Mouse (Mus musculus) megakaryocyte progenitor cell, adult 5-6 weeks (primary cell): ENCODE results near the gene Trip11. TPM values are rescaled to one million over a fixed set of nuclear protein-coding genes. Genes with fewer than 3 reads are reported as not detected.

Source experiments
- ATAC-seq: replicated peaks from 2 replicates; pipeline ENCODE4 v1.8.0; 2016; ENCODE audit warnings: mild to moderate bottlenecking, moderate TSS enrichment, inconsistent platforms; ENCODE audit not compliant: poor library complexity
- total RNA-seq, 2 experiments: library from RNA; stranded (forward) in 1 of 2; stranded (reverse) in 1 of 2; fragments of 157-497, 149-512 nt in 1 of 2; fragments of 200-1000 nt in 1 of 2; gene quantifications; 2 replicates each; pipeline versions ENCODE4 v1.2.3 to v1.2.4; 2015 to 2017

Gene Trip11
- total RNA-seq, 2 experiments from 2014 or later, result 29.4 to 34.6 TPM

DNA sequence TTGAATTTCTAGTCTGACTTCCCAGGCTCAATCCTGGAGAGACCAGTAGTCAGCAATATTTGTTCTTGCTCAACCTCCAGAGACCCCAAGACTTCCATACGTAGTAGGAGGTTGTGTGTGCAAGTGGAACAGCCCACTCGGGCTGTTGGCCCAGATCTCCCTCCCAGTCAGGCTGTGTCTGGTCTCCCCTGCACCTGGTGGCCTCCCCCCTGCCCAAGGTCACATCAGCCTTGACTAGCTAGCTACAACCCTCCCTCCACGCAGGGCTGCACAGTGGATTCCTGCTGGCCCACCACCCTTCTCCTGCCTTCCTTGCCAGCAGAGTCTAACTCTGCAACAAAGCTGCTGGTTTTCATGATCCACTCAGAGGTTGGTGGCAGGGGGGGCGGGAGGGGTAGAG lies 81.8 kb downstream of the Trip11 start:
- ATAC-seq, result no peak

DNA sequence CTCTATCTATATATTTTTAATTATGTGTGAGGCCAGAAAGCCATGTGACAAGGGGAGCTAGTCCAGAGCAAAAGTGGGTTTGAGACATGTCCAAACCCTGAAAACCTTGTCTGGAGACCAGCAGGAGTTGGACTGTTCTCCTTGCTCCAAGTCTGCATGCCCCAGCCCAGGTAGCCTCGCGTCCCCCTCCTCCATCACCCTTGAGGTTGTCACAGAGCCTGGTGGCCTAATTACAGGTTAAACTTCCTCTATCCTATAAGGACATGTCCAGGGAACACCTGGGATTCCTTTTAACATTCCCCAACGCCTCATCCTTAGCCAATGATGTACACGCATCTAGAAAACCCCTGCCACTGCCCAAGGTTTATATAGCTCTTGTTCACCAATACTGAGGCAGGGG lies 89.9 kb downstream of the Trip11 start:
- no peak for ATAC-seq

DNA sequence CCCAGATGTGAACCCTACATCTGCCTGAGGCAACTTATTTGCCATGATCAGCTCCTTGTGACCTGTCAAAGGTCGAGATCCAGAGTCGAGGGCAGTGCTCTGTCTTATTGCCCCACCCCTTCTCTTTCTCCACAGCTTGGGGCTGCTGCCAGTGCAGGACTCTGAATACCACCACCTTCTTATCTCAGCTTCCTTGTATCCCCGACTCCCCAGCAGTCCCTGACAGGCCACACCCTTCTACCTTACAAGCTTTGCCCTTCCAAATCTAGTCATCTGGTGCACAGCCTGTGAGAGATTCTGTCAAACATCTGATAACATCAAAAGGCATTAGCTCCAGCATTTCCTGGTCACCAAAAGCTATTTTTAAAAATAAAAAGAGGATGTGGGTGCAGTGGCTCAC lies 91.5 kb downstream of the Trip11 start:
- ATAC-seq, result peak; percentile 37

DNA sequence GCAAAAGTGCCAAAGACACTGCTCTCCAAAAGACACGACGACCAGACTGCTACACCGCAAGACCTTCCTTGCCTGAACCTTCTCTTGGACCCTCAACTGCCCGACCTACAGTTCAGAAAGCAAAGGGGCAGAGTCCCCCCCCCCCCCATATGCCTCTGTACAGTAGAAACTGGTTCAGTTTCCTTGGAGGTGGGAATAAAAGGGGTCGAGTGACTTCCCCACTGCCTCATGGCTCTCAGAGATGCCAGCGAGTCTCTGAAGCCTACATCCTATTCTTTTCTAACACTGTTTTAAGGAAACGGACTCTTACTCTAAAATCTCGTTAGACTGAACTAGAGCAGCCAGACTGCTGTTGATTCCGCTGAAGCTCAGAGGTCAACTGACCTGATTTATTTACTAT lies 93.5 kb downstream of the Trip11 start:
- no peak for ATAC-seq

DNA sequence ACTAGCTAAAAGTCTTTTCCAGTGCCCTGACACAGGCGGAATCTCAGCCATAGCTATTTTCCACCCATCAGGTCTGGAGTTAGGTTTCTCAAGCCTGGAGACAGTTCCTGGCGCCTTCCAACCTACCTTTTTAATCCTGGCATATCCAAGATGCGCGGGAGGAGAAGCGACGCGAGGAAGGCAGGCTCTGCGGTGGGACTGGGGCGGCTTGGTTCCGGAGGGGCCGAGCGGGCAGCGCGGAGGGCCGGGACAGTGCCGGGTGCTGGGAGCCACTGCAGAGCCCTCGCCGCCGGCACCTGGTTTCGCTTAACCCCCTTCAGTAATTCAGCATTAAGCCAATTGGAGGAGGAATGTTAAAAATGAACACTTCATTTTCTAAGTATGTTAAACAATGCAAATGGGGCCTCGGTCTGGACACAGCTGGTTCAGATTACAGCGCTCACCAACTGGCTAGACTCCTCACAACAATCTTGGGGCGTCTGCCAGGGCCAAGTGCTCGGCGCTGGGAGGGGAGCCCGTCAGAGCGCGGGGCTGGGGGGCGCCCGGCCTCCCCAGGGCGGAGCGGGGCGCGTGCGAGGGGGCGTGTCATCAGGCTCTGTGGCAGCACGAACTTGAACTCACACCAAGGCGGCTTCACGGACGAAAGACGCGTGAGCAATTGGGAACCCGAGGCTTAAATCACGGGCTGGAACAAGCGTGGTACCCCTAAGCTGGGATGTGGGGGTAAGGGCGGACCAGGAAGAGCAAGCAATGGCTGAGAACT lies 94.3 kb downstream of the Trip11 start, which contains the start of gene Fbln5:
Fbln5 (minus strand) TSS at position 448 of the 763 bp plus-strand sequence.
- peak; percentile 33; the same call in 1 of the 2 replicates for ATAC-seq

DNA sequence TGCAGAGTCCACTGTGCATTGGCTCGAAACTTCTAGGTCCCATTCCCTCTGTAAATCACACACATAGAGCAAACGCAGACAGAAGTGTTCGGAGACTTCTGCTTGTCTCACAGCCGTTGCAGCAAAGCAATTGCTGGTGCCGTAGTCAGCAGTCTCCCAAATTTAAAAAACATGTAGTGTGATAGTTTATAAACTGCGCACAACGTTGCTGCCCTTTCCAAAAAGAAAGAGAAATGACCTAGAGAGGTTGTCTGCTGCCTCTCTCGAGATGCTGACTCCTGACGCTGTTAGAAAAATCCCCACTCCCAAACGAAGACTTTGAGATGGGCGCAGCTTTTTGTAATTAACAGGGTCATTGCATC lies 94.8 kb downstream of the Trip11 start:
- ATAC-seq, result no peak

DNA sequence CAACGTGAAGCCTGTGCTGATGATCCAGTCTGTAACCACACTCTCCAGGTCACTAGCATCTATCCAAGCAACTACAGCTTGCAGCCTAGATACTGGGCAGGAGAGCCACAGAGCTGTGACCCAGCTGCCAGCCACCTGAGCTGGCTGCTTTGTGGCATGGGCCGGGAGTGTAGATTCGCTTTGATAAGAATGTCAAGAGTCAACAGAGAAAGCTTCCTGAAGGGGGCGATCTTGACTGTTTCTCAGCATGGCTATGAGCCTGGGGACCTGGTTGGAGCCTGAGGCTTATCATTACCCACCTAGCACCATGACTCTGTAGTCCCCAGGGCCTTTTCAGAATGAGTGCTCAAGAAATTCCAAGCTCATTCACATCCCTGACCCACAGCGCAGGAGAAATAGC lies 96.3 kb downstream of the Trip11 start:
- ATAC-seq, result peak; percentile 70

DNA sequence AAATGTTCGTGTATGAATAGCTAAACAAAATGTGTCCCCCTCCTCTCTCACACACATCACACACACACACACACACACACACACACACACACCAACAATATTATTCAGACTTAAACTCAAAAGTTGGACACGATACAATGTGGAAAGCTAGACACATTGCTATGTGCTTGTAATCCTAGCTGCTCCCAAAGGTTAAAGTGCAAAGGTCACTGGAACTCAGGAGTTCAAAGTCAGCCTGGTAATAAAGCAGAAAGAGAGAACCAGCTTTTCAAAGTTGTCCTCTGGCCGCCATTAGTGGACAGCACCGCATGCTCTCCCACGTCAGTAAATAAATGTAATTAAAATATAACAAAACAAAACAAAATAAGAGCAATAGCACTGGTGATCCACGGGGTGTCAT lies 97.3 kb downstream of the Trip11 start:
- no peak for ATAC-seq

DNA sequence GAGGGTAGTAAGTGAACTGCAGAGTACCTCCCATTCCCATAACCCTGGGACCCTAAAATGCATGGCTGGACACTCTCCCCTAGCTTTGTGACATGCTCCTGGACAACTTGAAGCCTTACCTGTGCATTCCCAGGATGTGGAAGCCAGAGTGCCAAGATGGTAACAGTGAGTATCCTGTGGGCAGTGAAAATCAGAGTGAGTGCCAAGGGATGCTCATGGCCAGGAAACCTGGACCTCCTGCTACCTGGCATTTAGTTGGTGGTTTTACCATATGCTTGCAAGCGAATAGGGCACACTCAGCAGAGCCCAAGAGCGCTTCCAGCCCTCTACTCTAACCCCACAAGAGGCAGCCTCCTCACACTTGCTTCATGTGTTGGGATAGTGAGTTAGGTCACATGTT lies 98.6 kb downstream of the Trip11 start:
- no peak for ATAC-seq

DNA sequence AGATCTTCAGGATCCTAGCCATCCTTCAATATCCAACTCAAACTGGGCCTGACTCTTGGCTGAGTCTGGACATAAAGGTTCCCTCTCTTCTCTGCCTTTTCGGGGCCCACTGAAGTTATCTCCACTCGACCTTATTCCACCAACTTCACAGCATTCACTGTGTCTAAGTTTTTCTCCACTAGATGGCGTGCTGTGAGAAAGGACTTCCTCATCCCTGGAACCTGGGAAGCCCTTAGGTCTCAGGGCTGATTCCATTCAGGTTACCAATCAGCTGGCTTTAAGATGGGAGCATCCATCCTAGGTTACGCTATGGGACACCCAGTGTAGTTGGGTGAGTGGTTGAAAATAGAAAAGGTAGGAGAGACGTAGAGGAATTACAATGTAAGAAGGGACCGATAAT lies 101.9 kb downstream of the Trip11 start:
- peak; percentile 87 for ATAC-seq

DNA sequence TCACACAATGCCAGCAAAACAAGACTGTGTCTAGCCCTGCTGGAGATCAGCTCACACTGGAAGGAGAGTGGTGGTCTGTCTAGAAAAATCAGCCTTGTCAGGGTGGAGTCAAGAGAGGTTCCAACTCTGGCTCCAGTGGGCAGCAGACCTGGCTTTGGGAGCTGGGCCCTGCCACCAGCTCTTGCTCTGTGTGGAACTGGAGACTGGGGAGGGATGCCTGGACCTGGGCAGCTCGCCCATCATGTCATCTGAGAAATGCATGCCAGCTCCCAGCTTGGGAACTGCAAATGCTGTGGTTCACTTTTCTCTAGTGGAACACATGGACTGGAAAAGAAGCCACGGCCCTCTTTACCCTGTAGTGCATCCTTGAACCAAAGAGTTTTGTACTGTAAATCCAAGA lies 102.6 kb downstream of the Trip11 start:
- ATAC-seq, result no peak

DNA sequence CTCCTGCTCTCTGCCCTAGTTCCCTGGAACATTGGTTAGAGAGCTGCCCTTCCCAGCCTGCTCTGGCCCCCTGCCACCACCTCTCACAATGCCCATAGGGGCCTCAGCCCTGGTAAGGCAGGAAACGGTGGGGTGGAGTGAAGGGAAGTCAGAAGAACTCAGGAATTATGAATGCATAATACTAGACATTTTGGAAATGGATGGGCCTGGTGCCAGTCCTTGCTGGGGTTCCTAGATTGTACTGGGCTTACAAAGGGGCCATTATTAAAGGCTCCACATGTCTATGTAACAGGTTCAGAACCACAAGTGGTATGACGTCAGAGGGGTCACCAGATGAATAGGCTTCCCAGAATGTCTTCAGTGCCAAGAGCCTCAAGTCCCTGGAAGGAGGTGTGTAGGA lies 105.7 kb downstream of the Trip11 start:
- ATAC-seq, result no peak

DNA sequence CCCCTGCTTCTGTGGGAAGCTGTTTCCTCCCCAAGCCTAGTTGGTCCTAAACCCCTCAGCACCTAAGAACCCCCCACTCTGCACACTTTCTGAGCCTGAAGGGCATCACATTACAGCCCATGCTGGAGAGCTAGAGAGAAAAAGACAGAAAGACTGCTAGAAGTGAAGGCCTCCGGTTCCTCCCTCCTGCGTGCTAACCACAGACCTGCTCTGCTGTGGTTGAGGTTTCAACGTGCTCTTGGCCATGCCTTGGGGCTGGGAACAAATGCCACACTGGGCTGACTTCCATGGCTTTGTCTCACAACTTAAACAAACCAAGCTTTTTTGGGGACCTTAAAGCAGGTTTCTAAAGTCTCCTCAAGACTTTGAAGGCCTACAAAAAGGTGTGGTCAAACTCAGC lies 110.6 kb downstream of the Trip11 start:
- ATAC-seq, result peak; percentile 71

DNA sequence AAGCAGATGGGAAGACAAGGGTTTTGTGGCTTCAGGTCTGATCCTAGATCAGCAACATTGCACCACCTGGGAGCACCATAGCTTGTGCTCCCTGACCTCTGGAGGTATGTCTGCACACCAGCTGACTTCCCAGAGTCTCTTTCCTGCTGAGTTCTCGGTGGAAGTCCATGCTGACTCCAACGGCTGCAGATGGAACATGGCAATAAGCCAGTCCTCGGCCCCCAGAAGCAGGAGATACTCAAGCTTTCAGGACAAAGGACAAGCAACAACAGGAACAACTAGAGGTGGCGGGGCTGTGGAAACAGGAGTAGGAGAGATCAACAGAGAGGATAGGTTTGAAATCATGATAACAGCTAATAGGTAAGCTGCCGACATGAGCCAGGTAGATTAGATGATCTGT lies 111.3 kb downstream of the Trip11 start:
- no peak for ATAC-seq

DNA sequence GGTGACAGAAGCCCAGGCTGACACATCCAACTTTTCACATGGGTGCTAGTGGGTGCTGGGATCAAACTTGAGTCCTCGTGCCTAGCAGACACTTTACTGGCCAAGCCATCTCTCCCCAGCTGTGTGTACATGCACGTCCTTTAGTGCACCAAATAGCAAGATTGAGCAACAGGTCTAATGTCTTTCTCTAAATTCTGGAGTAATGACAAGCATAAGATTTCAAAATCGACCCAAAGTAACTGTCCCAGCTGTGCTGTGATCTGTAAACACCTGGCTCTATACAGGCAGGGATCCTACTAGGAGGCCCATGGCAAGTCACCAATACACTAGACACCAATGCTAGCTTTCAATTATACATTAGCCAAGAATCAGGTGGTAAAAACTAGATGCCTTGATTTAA lies 112.0 kb downstream of the Trip11 start:
- no peak for ATAC-seq

DNA sequence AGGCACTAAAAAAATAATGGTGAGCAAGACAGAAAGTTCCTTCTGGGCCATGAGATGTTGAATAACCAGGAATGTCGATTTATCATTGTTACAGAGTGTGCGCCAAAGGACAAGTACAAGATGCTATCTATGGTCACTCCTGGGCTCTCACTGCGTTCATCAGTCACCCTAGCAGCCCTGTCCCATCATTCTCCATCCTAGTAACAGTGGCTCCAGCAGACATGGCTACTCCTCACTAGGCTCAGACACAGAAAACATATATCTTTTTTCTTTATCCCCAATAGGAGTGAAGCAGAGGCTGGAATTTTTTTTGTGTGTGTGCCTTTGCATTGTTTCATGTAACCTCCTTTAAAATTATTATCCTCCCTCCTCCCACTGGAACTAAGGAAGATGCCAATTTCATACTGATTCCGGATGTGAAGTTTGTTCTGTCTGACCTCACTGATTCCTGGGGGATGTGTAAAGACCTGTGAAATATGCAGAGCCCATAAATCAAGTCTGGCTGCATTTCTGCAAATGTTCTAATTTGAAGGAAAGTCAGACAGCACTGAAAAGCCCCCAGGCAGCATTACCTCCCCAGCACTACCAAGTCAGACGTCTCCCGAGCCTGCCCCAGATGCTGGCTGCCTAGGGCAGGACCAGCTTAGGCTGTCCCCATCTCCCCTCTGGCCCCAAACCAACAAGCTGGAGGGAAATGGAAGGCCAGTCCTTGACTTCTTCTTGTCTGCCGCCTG lies 114.7 kb downstream of the Trip11 start:
- ATAC-seq, result no peak

DNA sequence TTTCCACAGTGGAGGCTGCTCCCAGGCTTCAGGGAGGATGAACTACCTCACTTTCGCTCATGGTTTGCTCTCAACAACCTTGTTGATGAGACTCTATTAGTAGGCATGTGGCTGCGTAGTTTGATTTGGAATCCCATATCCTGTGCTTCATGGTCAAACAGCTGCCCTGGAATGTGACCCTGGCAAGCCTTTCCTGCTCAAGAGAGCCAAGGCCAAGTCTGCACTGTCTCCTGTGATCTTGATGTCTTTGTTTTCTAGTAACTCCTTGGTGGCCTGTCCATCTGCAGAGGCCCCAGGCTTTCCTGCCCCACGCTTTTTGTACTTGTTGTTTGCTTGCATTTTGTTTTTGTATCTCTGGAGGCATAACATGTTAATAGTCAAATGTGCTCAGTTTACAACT lies 118.6 kb downstream of the Trip11 start:
- ATAC-seq, result no peak

DNA sequence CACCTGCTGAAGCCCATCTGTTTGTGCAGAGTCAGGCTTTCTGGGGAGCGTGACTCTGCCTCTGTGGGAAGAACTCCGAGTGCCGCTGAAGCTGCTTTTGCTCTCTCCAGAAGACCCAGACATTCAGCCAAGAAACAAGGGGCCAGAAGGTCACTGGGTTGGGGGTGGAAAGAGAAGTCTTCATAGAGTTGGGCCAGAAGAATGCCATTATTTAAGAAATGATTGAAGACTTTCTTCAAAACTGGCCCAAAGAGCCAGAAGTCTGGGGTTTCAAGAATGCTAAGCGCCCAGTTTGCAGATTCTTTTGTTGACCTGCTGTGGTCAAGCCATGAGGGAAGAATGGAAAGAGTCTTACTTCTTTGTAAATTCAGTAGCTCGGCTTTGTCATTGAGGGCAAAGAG lies 119.8 kb downstream of the Trip11 start:
- no peak for ATAC-seq

DNA sequence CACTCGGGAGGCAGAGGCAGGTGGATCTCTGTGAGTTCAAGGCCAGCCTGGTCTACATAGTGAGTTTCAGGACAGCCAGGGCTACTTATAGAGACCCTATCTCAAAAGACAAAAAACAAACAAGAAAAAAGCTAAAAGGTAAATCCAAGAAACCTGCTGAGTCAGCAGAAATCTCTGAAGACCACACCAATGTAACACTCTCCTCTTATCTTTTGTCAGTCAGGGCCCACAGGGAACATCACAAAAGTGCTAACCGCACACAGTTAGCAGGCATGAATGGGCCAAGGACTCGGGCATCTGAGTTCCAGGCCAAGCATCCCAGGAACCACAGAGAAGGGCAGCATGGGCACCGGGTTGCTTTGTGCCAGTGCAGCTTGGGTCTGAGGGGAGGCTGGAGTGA lies 120.4 kb downstream of the Trip11 start:
- ATAC-seq, result no peak

DNA sequence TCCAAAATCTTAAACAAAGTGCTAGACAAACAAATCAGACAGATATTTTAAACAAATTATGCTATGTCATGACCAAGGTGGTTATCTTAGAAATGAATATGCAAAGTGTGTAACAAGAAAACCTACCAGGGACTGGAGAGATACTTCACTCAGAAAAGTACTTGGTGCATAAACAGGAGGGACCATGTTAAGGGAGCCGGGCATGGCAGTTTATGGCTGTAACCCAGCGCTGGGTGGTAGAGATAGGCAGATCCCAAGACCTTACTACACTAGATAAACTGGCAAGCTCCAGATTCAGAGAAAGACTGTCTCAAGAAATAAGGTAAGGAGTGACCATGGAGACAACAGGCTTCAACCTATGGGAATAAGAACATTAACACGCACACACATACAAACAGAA lies 123.3 kb downstream of the Trip11 start:
- peak; percentile 54; the same call in 1 of the 2 replicates for ATAC-seq

DNA sequence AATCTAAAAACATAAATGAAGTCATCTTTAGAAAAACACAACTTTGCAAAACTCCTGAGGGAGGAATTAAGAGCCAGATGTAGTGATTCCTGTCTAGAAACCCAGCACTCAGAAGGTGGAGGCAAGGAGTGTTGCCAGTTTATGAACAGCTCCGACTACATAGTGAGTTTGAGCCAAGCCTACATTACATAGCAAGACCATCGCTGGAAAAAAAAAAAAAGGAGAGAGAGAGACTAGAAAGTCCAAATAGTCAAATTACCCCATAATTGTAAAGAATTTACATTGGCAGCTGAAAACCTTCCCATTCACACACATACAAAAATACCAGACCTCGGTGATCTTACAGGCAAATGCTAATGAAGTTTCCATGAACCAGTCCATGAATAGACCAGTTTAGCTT lies 123.8 kb downstream of the Trip11 start:
- no peak for ATAC-seq
